Mouse (Mus musculus): Measurements from ENCODE around the gene Grk2. TPM values are rescaled to one million over a fixed set of nuclear protein-coding genes. Genes with fewer than 3 reads are reported as not detected.

The Grk2 gene
- polyA plus RNA-seq (2012; rRNA removed): 69.4 and 74.6 TPM in 2 replicates

- peak; percentile 80 for DNase-seq (ENCODE audit: low spot score)
Measured at GRCm38 (mm10) chr19:4306190-4306577, at the start of gene Grk2. Gene Grk2 (minus strand): TSS chr19:4306222.

GRCm38 (mm10) chr19:4349455-4349854 lies 43.4 kb upstream of the Grk2 start:
- no peak for DNase-seq (ENCODE audit: low spot score)

GRCm38 (mm10) chr19:4346479-4346878 lies 40.5 kb upstream of the Grk2 start:
- no peak for DNase-seq (ENCODE audit: low spot score)

GRCm38 (mm10) chr19:4338162-4338561 lies 32.1 kb upstream of the Grk2 start:
- no peak for DNase-seq (ENCODE audit: low spot score)

- peak; percentile 87 for DNase-seq (ENCODE audit: low spot score)
Measured at GRCm38 (mm10) chr19:4333791-4334190, 27.8 kb upstream of the Grk2 start.

- DNase-seq (ENCODE audit: low spot score): no peak
Measured at GRCm38 (mm10) chr19:4333100-4333775, 27.2 kb upstream of the Grk2 start.

GRCm38 (mm10) chr19:4332653-4333052 lies 26.6 kb upstream of the Grk2 start:
- DNase-seq (ENCODE audit: low spot score): no peak

GRCm38 (mm10) chr19:4331273-4331672 lies 25.3 kb upstream of the Grk2 start:
- no peak for DNase-seq (ENCODE audit: low spot score)

- no peak for DNase-seq (ENCODE audit: low spot score)
Measured at GRCm38 (mm10) chr19:4330603-4331002, 24.6 kb upstream of the Grk2 start.

GRCm38 (mm10) chr19:4328737-4329304 lies 22.8 kb upstream of the Grk2 start:
- no peak for DNase-seq (ENCODE audit: low spot score)

- DNase-seq (ENCODE audit: low spot score): no peak
Measured at GRCm38 (mm10) chr19:4326881-4327280, 20.9 kb upstream of the Grk2 start.

- DNase-seq (ENCODE audit: low spot score): no peak
Measured at GRCm38 (mm10) chr19:4326106-4326505, 20.1 kb upstream of the Grk2 start.

- no peak for DNase-seq (ENCODE audit: low spot score)
Measured at GRCm38 (mm10) chr19:4322134-4322533, 16.1 kb upstream of the Grk2 start.

- DNase-seq (ENCODE audit: low spot score): no peak
Measured at GRCm38 (mm10) chr19:4321622-4322021, 15.6 kb upstream of the Grk2 start.

GRCm38 (mm10) chr19:4319272-4319671 lies 13.2 kb upstream of the Grk2 start:
- no peak for DNase-seq (ENCODE audit: low spot score)

GRCm38 (mm10) chr19:4317181-4317580 lies 11.2 kb upstream of the Grk2 start:
- DNase-seq (ENCODE audit: low spot score): no peak

GRCm38 (mm10) chr19:4315223-4315944 lies 9.4 kb upstream of the Grk2 start:
- no peak for DNase-seq (ENCODE audit: low spot score)

GRCm38 (mm10) chr19:4309776-4310185 lies 3.8 kb upstream of the Grk2 start:
- DNase-seq (ENCODE audit: low spot score): no peak

- no peak for DNase-seq (ENCODE audit: low spot score)
Measured at GRCm38 (mm10) chr19:4309302-4309701, 3.3 kb upstream of the Grk2 start.

- DNase-seq (ENCODE audit: low spot score): peak; percentile 46
Measured at GRCm38 (mm10) chr19:4305491-4306189, 382 bp downstream of the Grk2 start.

- DNase-seq (ENCODE audit: low spot score): no peak
Measured at GRCm38 (mm10) chr19:4304871-4305321, 1.1 kb downstream of the Grk2 start.

- no peak for DNase-seq (ENCODE audit: low spot score)
Measured at GRCm38 (mm10) chr19:4304251-4304821, 1.7 kb downstream of the Grk2 start.
